Mouse (Mus musculus) brain, adult 2 months (tissue): ENCODE measurements around the gene Rab4b.

ENCODE experiments used
- DNase-seq: peaks from one replicate; pipeline ENCODE4 v3.0.0; 2011; ENCODE audit warnings: low read depth, low spot score

Rab4b gene

GRCm38 (mm10) chr7:27178324-27179216 lies at the start of gene Rab4b:
Rab4b (minus strand) TSS chr7:27178896.
- DNase-seq = peak; percentile 100

GRCm38 (mm10) chr7:27228281-27228821 lies 49.7 kb upstream of the Rab4b start, which contains the start of gene Itpkc:
Itpkc (minus strand) TSS chr7:27228661.
- peak; percentile 98 for DNase-seq

GRCm38 (mm10) chr7:27227676-27228075 lies 49.0 kb upstream of the Rab4b start:
- DNase-seq = peak; percentile 69

GRCm38 (mm10) chr7:27227276-27227675 lies 48.6 kb upstream of the Rab4b start:
- no peak for DNase-seq

GRCm38 (mm10) chr7:27224877-27225575 lies 46.3 kb upstream of the Rab4b start:
- DNase-seq = peak; percentile 84

GRCm38 (mm10) chr7:27222538-27222937 lies 43.8 kb upstream of the Rab4b start:
- DNase-seq = no peak

GRCm38 (mm10) chr7:27221939-27222338 lies 43.2 kb upstream of the Rab4b start:
- no peak for DNase-seq

- DNase-seq = no peak
These were observed 41.2 kb upstream of the Rab4b start for GRCm38 (mm10) chr7:27219937-27220336.

GRCm38 (mm10) chr7:27218586-27218985 lies 39.9 kb upstream of the Rab4b start:
- peak; percentile 94 for DNase-seq

- DNase-seq = no peak
These were observed 33.9 kb upstream of the Rab4b start for GRCm38 (mm10) chr7:27212626-27213025.

GRCm38 (mm10) chr7:27203730-27204449 lies 25.2 kb upstream of the Rab4b start:
- peak; percentile 39 for DNase-seq

- DNase-seq = no peak
These were observed 20.1 kb upstream of the Rab4b start for GRCm38 (mm10) chr7:27198779-27199178.

- DNase-seq = no peak
These were observed 19.7 kb upstream of the Rab4b start for GRCm38 (mm10) chr7:27198355-27198754.

- DNase-seq = no peak
These were observed 18.9 kb upstream of the Rab4b start for GRCm38 (mm10) chr7:27197634-27198033.

- DNase-seq = no peak
These were observed 18.4 kb upstream of the Rab4b start for GRCm38 (mm10) chr7:27197136-27197535.

GRCm38 (mm10) chr7:27195681-27196611 lies 17.2 kb upstream of the Rab4b start, which contains the start of the genes BC024978 and Snrpa:
BC024978 (plus strand) TSS chr7:27195781.
Snrpa (minus strand) TSS chr7:27196271.
- peak; percentile 100 for DNase-seq

GRCm38 (mm10) chr7:27193731-27194130 lies 15.0 kb upstream of the Rab4b start:
- DNase-seq = peak; percentile 31

GRCm38 (mm10) chr7:27192434-27192833 lies 13.7 kb upstream of the Rab4b start:
- no peak for DNase-seq

GRCm38 (mm10) chr7:27189271-27189931 lies 10.7 kb upstream of the Rab4b start:
- DNase-seq = no peak

- DNase-seq = no peak
These were observed 7.3 kb upstream of the Rab4b start for GRCm38 (mm10) chr7:27185986-27186385.
